Mouse (Mus musculus) small intestine, adult 2 months (tissue): Measurements from ENCODE around the gene Mafk.
A peak's percentile ranks its signal among the peaks of the same experiment; 100 is the strongest.

Experiments used
- CTCF ChIP-seq: fragments of 200-500 bp; IDR thresholded peaks from 2 replicates; pipeline ENCODE4 v1.5.1; 2012; ENCODE audit warnings: low read depth, mild to moderate bottlenecking, control low read depth, inconsistent platforms, low read length, moderate library complexity, mixed read lengths; ENCODE audit not compliant: insufficient replicate concordance, insufficient read length; ENCODE audit errors: extremely low read depth
- POLR2A ChIP-seq: fragments of 200-500 bp; IDR thresholded peaks from 2 replicates; pipeline ENCODE4 v1.6.1; 2012; ENCODE audit warnings: low read depth, mild to moderate bottlenecking, control low read depth, inconsistent platforms, low read length, moderate library complexity

- no peak for TF ChIP-seq CTCF
- peak; percentile 95 for TF ChIP-seq POLR2A
Measured at GRCm38 (mm10) chr5:139791227-139792158, at the start of gene Mafk.
